Mouse (Mus musculus) limb, embryonic 14.5 days (tissue): ENCODE results near the gene Coro6. TPM values are rescaled to one million over a fixed set of nuclear protein-coding genes. Genes with fewer than 3 reads are reported as not detected.

Experiments used
- ATAC-seq: fragments of 200-750 bp; cut with Nextera tagmentation; 2 replicates; pipeline ENCODE4 v1.8.0; 2017; ENCODE audit warnings: low read depth, moderate number of reproducible peaks, moderate TSS enrichment; ENCODE audit not compliant: low FRiP score
- DNase-seq: peaks from one replicate; pipeline ENCODE4 v3.0.0-alpha.2; 2015; ENCODE audit warnings: low spot score
- H3K27ac ChIP-seq: fragments of 300-500 bp; sonication (generic); replicated peaks from 2 replicates; pipeline ENCODE4 v1.5.1; 2014; ENCODE audit warnings: low read depth, mild to moderate bottlenecking, low read length, moderate library complexity, mixed read lengths
- H3K27me3 ChIP-seq: fragments of 300-500 bp; sonication (generic); 2 replicates; pipeline ENCODE4 v1.6.1; 2014; ENCODE audit warnings: low read length, mixed read lengths; ENCODE audit not compliant: control insufficient read depth, insufficient read depth
- H3K36me3 ChIP-seq: fragments of 300-500 bp; sonication (generic); 2 replicates; pipeline ENCODE4 v1.6.1; 2014; ENCODE audit warnings: mild to moderate bottlenecking, low read length, moderate library complexity, mixed read lengths; ENCODE audit not compliant: control insufficient read depth, insufficient read depth
- H3K4me1 ChIP-seq: fragments of 300-500 bp; sonication (generic); 2 replicates; pipeline ENCODE4 v1.6.1; 2014; ENCODE audit warnings: antibody characterized with exemption, low read length, mixed read lengths; ENCODE audit not compliant: control insufficient read depth, insufficient read depth
- H3K4me2 ChIP-seq: fragments of 300-500 bp; sonication (generic); replicated peaks from 2 replicates; pipeline ENCODE4 v1.6.1; 2014; ENCODE audit warnings: low read depth, mild to moderate bottlenecking, low read length, moderate library complexity; ENCODE audit not compliant: severe bottlenecking
- H3K4me3 ChIP-seq: fragments of 300-500 bp; sonication (generic); replicated peaks from 2 replicates; pipeline ENCODE4 v1.5.1; 2014; ENCODE audit warnings: low read length
- H3K9ac ChIP-seq: fragments of 300-500 bp; sonication (generic); 2 replicates; pipeline ENCODE4 v1.6.1; 2014; ENCODE audit warnings: mild to moderate bottlenecking, low read depth, low read length, moderate library complexity; ENCODE audit not compliant: severe bottlenecking
- H3K9me3 ChIP-seq: fragments of 300-500 bp; sonication (generic); 2 replicates; pipeline ENCODE4 v1.6.1; 2016; ENCODE audit warnings: low read length; ENCODE audit not compliant: control insufficient read depth
- POLR2A ChIP-seq: fragments of 200-500 bp; IDR thresholded peaks from 2 replicates; pipeline ENCODE4 v1.8.0; 2012; ENCODE audit warnings: inconsistent platforms, mild to moderate bottlenecking, moderate library complexity, borderline replicate concordance; ENCODE audit not compliant: insufficient read depth, insufficient read length; ENCODE audit errors: extremely low read depth
- WGBS: fragments of 180-500 bp; shearing (Covaris S2); extraction: QIAGEN DNeasy Blood & Tissue Kit; methylation state at CpG from one replicate; pipeline ENCODE4 v1.1.7; 2014; 5-methylcytosine and 5-hydroxymethylcytosine counted together
- polyA plus RNA-seq, 2 experiments: library from polyadenylated mRNA; depleted of rRNA in 1 of 2; stranded (reverse) in 1 of 2; unstranded in 1 of 2; fragments of >200 nt; fragmentation: Nextera tagmentation in 1 of 2; extraction: Ambion mirVana in 1 of 2; gene quantifications; 2 replicates each; pipeline versions ENCODE4 v1.2.1 to v1.2.3; 2012 to 2014

Coro6 gene
- polyA plus RNA-seq, 2 experiments, result 2.3 to 10.5 TPM

DNA sequence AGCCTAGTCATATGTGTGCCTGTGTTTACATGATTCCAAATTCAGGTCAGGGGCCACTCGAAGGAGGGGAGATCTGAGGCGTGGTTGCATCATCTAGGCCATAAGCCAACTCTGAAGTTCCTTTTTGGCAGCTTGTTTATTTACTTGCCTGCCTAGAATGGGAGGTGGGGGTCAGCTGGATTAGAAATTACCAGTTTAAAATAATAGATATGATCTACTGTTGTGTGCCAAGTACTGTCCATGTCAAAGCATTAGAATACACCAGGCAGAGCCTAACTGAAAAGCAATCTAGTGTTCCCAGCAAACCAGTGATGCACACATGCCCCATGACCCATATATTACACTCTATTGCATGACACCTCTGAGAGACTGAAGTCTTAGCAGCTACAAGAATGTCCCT, 17.3 kb upstream of the Coro6 start:
- WGBS, result 71% methylated on average over 2 of the region's 2 CpGs
- Histone ChIP-seq H3K4me3 (no peak overlapping the region), H3K4me2 (no peak overlapping the region), H3K9me3 (no peaks in the 10 kb centered on the region), H3K4me1 (no peaks in the 10 kb centered on the region), H3K9ac (no peak overlapping the region), H3K27ac (no peak overlapping the region), H3K27me3 (no peaks in the 10 kb centered on the region), H3K36me3 (peaks cover 11% of the 10 kb centered on the region; the same call in 1 of the 2 replicates)
- ATAC-seq, result no peak
- TF ChIP-seq POLR2A, result no peak
- no peak for DNase-seq

DNA sequence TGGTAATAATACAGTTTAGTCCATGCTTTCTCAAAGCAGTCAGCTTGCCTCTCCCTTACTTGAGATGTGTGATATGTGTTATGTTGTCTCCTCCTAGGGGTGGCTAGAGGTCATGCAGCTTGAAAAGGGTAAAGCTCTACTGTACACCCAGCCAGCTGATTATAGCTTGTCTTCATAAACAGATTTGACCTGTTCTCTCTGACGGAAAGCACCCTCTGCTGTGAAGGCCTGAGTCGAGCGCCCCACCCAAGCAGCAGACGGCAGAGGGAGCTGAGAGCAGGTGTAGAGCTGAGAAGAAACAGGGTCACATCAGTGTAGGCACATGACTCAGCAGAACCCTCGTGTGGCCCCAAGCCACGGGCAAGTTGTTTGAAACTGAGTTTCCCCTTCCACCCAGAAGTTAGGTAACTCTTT, 15.6 kb upstream of the Coro6 start:
- 43% methylated on average over 6 of the region's 6 CpGs for WGBS
- no peak for TF ChIP-seq POLR2A

DNA sequence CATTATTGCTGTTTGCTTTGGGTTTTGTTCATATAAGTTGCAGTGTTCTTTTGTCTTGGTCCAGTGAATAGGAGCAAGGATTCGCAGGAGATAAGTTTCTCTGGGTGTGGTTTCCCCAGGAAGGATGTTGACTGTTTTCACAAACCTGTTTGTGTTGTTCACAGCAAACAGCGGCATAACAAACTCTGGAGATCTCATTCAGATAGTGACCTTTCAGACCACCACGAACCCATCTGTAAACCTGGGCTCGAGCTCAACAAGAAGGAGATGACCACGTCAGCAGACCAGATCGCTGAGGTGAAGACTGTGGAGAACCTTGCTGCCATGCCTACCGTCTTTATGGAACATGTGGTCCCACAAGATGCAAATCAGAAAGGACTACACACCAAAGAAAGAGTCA, 13.0 kb upstream of the Coro6 start:
- Histone ChIP-seq H3K4me2 (no peak overlapping the region), H3K9ac (no peak overlapping the region), H3K4me3 (no peak overlapping the region), H3K4me1 (no peaks in the 10 kb centered on the region), H3K27me3 (no peaks in the 10 kb centered on the region), H3K36me3 (peaks cover 12% of the 10 kb centered on the region), H3K9me3 (no peaks in the 10 kb centered on the region), H3K27ac (no peak overlapping the region)
- ATAC-seq (no peak), DNase-seq (no peak)
- 92% methylated on average over 7 of the region's 7 CpGs for WGBS
- TF ChIP-seq POLR2A, result no peak

More for the DNA sequence above, 15.6 kb upstream of the Coro6 start:
- no peak overlapping the region for H3K4me3 ChIP-seq
- no peaks in the 10 kb centered on the region for H3K27me3 ChIP-seq
- ATAC-seq (no peak; the same call in 1 of the 2 replicates), DNase-seq (peak; percentile 72)
- no peak overlapping the region for H3K9ac ChIP-seq
- no peaks in the 10 kb centered on the region for H3K4me1 ChIP-seq
- H3K27ac ChIP-seq, result no peak overlapping the region
- no peaks in the 10 kb centered on the region for H3K9me3 ChIP-seq
- H3K4me2 ChIP-seq, result no peak overlapping the region
- H3K36me3 ChIP-seq, result peaks cover 6% of the 10 kb centered on the region; the same call in 1 of the 2 replicates

DNA sequence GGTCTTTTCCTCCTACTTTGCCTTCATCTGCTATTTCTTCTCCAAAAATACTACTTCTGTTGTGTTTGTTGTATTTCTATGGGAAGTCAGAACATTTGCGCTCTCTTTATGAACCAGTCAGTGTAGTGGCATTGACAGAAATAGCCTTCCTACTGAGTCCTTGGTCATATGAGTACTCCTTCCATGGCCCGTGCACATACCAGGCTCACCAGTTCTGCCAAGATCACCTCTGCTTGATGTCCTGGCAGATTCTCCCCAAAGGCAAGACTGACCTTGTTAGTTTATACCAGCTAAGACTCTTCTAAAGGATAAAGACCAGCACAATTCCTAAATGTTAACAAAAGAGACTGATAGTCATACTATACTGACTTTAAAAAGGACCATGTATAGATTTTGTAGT, 10.5 kb upstream of the Coro6 start:
- Histone ChIP-seq H3K27ac (no peak overlapping the region), H3K9ac (no peak overlapping the region), H3K4me3 (no peak overlapping the region), H3K36me3 (peaks cover 21% of the 10 kb centered on the region), H3K4me1 (no peaks in the 10 kb centered on the region), H3K27me3 (no peaks in the 10 kb centered on the region), H3K4me2 (no peak overlapping the region), H3K9me3 (no peaks in the 10 kb centered on the region)
- DNase-seq (no peak), ATAC-seq (no peak)
- WGBS, result 90% methylated on average over 2 of the region's 2 CpGs
- TF ChIP-seq POLR2A, result no peak

DNA sequence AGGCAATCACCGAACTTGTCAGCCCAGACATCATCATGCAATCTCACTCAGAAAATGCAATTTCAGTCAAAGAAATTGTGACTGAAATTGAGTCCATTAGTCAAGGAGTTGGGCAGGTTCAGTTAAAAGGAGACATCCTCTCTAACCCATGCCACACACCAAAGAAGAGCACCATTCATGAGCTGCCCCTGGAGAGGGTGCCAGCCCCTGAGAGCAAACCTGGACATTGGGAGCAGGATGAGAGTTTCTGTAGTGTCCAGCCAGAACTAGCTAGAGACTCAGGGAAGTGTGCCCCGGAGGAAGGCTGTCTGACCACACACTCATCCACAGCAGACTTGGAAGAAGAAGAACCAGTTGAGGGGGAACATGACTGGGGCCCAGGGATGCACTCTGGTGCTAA, 8.8 kb upstream of the Coro6 start:
- Histone ChIP-seq H3K27me3 (no peaks in the 10 kb centered on the region), H3K36me3 (peaks cover 24% of the 10 kb centered on the region), H3K27ac (no peak overlapping the region), H3K9ac (no peak overlapping the region), H3K4me3 (no peak overlapping the region), H3K9me3 (no peaks in the 10 kb centered on the region), H3K4me1 (no peaks in the 10 kb centered on the region), H3K4me2 (no peak overlapping the region)
- WGBS, result 84% methylated on average over 2 of the region's 2 CpGs
- DNase-seq, result no peak
- no peak for ATAC-seq
- TF ChIP-seq POLR2A, result no peak

DNA sequence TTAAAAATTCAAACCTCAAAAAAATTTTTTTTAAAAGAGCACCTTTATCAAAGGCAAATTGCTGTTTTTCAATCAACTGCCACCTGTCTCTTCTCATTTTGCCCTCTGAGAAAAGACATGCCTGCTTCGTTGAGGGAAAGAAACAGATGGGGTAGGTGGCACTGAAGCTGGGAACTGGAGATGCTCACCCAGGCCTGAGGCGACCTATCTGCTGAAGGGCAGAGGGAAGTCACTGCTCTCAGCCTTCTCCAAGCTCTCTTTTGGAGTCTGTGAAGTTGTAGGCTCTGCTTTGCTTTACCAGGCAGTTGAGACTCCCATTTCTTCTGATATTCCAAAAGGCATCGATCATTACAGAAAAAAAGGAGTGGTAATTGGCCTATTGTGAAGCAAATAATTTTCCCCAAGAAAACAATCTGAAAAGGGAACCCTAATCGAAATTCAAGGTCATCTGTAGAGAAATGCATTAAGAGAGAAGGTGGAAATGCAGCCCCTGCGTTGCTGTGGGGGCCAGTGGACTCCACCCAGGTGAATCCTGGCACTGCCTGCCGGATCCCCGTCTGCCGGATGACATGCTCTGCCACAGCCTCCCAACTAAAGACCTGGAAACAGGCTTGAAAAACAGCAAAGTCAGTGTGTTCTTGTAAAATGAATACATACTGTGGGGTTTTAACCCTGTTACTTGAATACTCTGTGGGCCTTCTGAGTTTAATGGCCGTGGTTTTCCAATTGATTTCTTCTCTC, 6.3 kb upstream of the Coro6 start:
- no peaks in the 10 kb centered on the region for H3K4me1 ChIP-seq
- ATAC-seq, result no peak
- no peak for DNase-seq
- H3K4me3 ChIP-seq, result no peak overlapping the region
- no peak for TF ChIP-seq POLR2A
- no peak overlapping the region for H3K27ac ChIP-seq
- 76% methylated on average over 9 of the region's 9 CpGs for WGBS
- no peak overlapping the region for H3K4me2 ChIP-seq
- H3K9me3 ChIP-seq, result no peaks in the 10 kb centered on the region
- H3K9ac ChIP-seq, result no peak overlapping the region
- peaks cover 6% of the 10 kb centered on the region for H3K27me3 ChIP-seq
- peaks cover 24% of the 10 kb centered on the region for H3K36me3 ChIP-seq
